Mouse (Mus musculus) cerebellum, postnatal 4 days (tissue): Measurements from ENCODE around the gene Tuba3a.
"Not testable (repeated sequence)": the region's sequence is repeated elsewhere in the genome, so short reads cannot be mapped to it uniquely, and the experiment has no call there.

ENCODE experiments used
- DNase-seq, 2 experiments: peaks; one replicate each; pipeline ENCODE4 v3.0.0; 2022; ENCODE audit warnings: low spot score in 2 of 2, mixed read lengths in 1 of 2

Gene Tuba3a

GRCm38 (mm10) chr6:125307091-125307490 is 21.2 kb upstream of the Tuba3a start:
- no peak for DNase-seq

- no peak for DNase-seq
Measured at GRCm38 (mm10) chr6:125305465-125305864, 19.6 kb upstream of the Tuba3a start.

GRCm38 (mm10) chr6:125304408-125304807 is 18.6 kb upstream of the Tuba3a start:
- DNase-seq: not testable (repeated sequence)

GRCm38 (mm10) chr6:125303242-125303641 is 17.4 kb upstream of the Tuba3a start:
- no peak for DNase-seq

GRCm38 (mm10) chr6:125302231-125302982 is 16.6 kb upstream of the Tuba3a start:
- DNase-seq: no peak

- DNase-seq: no peak
Measured at GRCm38 (mm10) chr6:125300982-125301381, 15.1 kb upstream of the Tuba3a start.

GRCm38 (mm10) chr6:125297149-125297820 is 11.4 kb upstream of the Tuba3a start:
- no peak for DNase-seq

- no peak for DNase-seq
Measured at GRCm38 (mm10) chr6:125294049-125294448, 8.2 kb upstream of the Tuba3a start.

GRCm38 (mm10) chr6:125292256-125292655 is 6.4 kb upstream of the Tuba3a start:
- DNase-seq: no peak

GRCm38 (mm10) chr6:125291329-125291728 is 5.5 kb upstream of the Tuba3a start:
- DNase-seq: no peak

GRCm38 (mm10) chr6:125288730-125289129 is 2.9 kb upstream of the Tuba3a start:
- no peak for DNase-seq

GRCm38 (mm10) chr6:125286944-125287343 is 1.1 kb upstream of the Tuba3a start:
- DNase-seq: no peak

- no peak for DNase-seq
Measured at GRCm38 (mm10) chr6:125284751-125285150, 1.1 kb downstream of the Tuba3a start.

GRCm38 (mm10) chr6:125284250-125284649 is 1.6 kb downstream of the Tuba3a start:
- DNase-seq: no peak

GRCm38 (mm10) chr6:125282721-125283120 is 3.1 kb downstream of the Tuba3a start:
- not testable (repeated sequence) for DNase-seq

- DNase-seq: no peak
Measured at GRCm38 (mm10) chr6:125279729-125280128, 6.1 kb downstream of the Tuba3a start.

GRCm38 (mm10) chr6:125274841-125275563 is 10.8 kb downstream of the Tuba3a start:
- peak in 1 of 2 experiments; percentile 28 for DNase-seq

GRCm38 (mm10) chr6:125272228-125272785 is 13.5 kb downstream of the Tuba3a start:
- DNase-seq: no peak

- DNase-seq: peak; percentile 74 to 92
Measured at GRCm38 (mm10) chr6:125271455-125272227, 14.2 kb downstream of the Tuba3a start.

GRCm38 (mm10) chr6:125268799-125269198 is 17.0 kb downstream of the Tuba3a start:
- no peak for DNase-seq

GRCm38 (mm10) chr6:125267469-125267868 is 18.4 kb downstream of the Tuba3a start:
- DNase-seq: no peak
